Mouse (Mus musculus) lung, postnatal 0 days (tissue): Measurements from ENCODE around the gene Sumo3.

ENCODE experiments used
- CTCF ChIP-seq: IDR thresholded peaks from 2 replicates; pipeline ENCODE4 v1.5.1; 2016; ENCODE audit warnings: antibody characterized with exemption, mild to moderate bottlenecking
- EP300 ChIP-seq: IDR thresholded peaks from 2 replicates; pipeline ENCODE4 v1.6.1; 2016; ENCODE audit warnings: antibody characterized with exemption, mild to moderate bottlenecking, control low read depth

- no peak for TF ChIP-seq CTCF
- TF ChIP-seq EP300 = no peak
These were observed 46.1 kb downstream of the Sumo3 start for GRCm38 (mm10) chr10:77652046-77652445.
